Mouse (Mus musculus) gastrocnemius, postnatal 25 days (tissue): Measurements from ENCODE around the gene Olfr1511. TPM values are rescaled to one million over a fixed set of nuclear protein-coding genes. Genes with fewer than 3 reads are reported as not detected.
"Not testable (repeated sequence)": the region's sequence is repeated elsewhere in the genome, so short reads cannot be mapped to it uniquely, and the experiment has no call there.

ENCODE experiments used
- DNase-seq: peaks from one replicate; pipeline ENCODE4 v3.0.0; 2022
- long read RNA-seq, 2 experiments: library from polyadenylated mRNA; stranded (forward); transcript quantifications; one replicate each; pipeline ENCODE4 v2.0.0; 2021
- total RNA-seq, 2 experiments: library from RNA; stranded (reverse); gene quantifications; 1 replicate in 1 of 2; 2 replicates in 1 of 2; pipeline ENCODE4 v1.2.3; 2021

Gene Olfr1511
- total RNA-seq = not detected
- long read RNA-seq, experiment 1 = 0 reads
- long read RNA-seq, experiment 2 = 0 reads

- DNase-seq = no peak
Measured at GRCm38 (mm10) chr14:52397279-52397678, at the start of gene Olfr1511. Gene Olfr1511, minus strand, starts transcription at chr14:52397379.

- DNase-seq = no peak
Measured at GRCm38 (mm10) chr14:52442690-52443089, 45.5 kb upstream of the Olfr1511 start, which contains the start of gene Olfr1509. Gene Olfr1509, plus strand, starts transcription at chr14:52442990.

- DNase-seq = peak; percentile 17
Measured at GRCm38 (mm10) chr14:52427686-52428085, 30.5 kb upstream of the Olfr1511 start.

GRCm38 (mm10) chr14:52414273-52414672 is 17.1 kb upstream of the Olfr1511 start, which contains the start of gene Olfr1510:
Gene Olfr1510, minus strand, starts transcription at chr14:52414373.
- DNase-seq = no peak

- DNase-seq = not testable (repeated sequence)
Measured at GRCm38 (mm10) chr14:52410142-52410919, 13.2 kb upstream of the Olfr1511 start.

- not testable (repeated sequence) for DNase-seq
Measured at GRCm38 (mm10) chr14:52390084-52390848, 6.9 kb downstream of the Olfr1511 start.

GRCm38 (mm10) chr14:52379068-52379467 is 18.1 kb downstream of the Olfr1511 start, which contains the start of gene Olfr1512:
Gene Olfr1512, minus strand, starts transcription at chr14:52379168.
- DNase-seq = no peak

- no peak for DNase-seq
Measured at GRCm38 (mm10) chr14:52368741-52369140, 28.4 kb downstream of the Olfr1511 start.

- no peak for DNase-seq
Measured at GRCm38 (mm10) chr14:52356308-52356707, 40.9 kb downstream of the Olfr1511 start, which contains the start of gene Olfr1513. Gene Olfr1513, minus strand, starts transcription at chr14:52356408.

Other genes with a start within 250 kb of the Olfr1511 start
- 10 to 100 TPM; 11.7 to 11.9 TPM for gene Supt16, start 200.0 kb downstream of the Olfr1511 start, total RNA-seq
- gene Chd8, start 139.6 kb downstream of the Olfr1511 start, total RNA-seq = 10 to 100 TPM; 31.1 to 33.9 TPM
- 10 to 100 TPM; 35.8 to 41.6 TPM for gene Tox4, start 118.2 kb downstream of the Olfr1511 start, total RNA-seq
- gene Rab2b, start 117.8 kb downstream of the Olfr1511 start, total RNA-seq = 1 to 10 TPM; 2.3 to 3.5 TPM
- gene Mettl3, start 92.3 kb downstream of the Olfr1511 start, total RNA-seq = 10 to 100 TPM; 13.7 to 14.0 TPM
- 1 to 10 TPM in 1 of 2 experiments, under 1 TPM in 1; 0.87 to 1.1 TPM for gene Sall2, start 68.6 kb downstream of the Olfr1511 start, total RNA-seq
- not detected for gene Olfr1513, start 41.0 kb downstream of the Olfr1511 start, total RNA-seq
- not detected for gene Olfr1512, start 18.2 kb downstream of the Olfr1511 start, total RNA-seq
- not detected for gene Olfr1510, start 17.0 kb upstream of the Olfr1511 start, total RNA-seq
- not detected for gene Olfr1509, start 45.6 kb upstream of the Olfr1511 start, total RNA-seq
- not detected for gene Olfr1508, start 70.1 kb upstream of the Olfr1511 start, total RNA-seq
- not detected for gene Olfr1507, start 98.4 kb upstream of the Olfr1511 start, total RNA-seq